Mouse (Mus musculus): ENCODE data around the gene Ak5. TPM values are rescaled to one million over a fixed set of nuclear protein-coding genes. Genes with fewer than 3 reads are reported as not detected.

Ak5 gene
- polyA plus RNA-seq, 2 experiments: 0.94 to 2.2 TPM

- ATAC-seq (ENCODE audit: low FRiP score, low read depth): no peak
- peaks cover 36% of the 10 kb centered on the region for H3K36me3 ChIP-seq (ENCODE audit: control insufficient read depth, insufficient read depth, low read length)
- DNase-seq (ENCODE audit: low spot score): no peak
- no peak for TF ChIP-seq POLR2A (IDR thresholded peaks at IDR 0.05; ENCODE audit: borderline replicate concordance, extremely low read depth, insufficient read depth, insufficient read length)
- H3K4me1 ChIP-seq (ENCODE audit: control insufficient read depth, insufficient read depth, low read length): no peaks in the 10 kb centered on the region
- WGBS: 93% methylated on average over 8 of the region's 8 CpGs
- no peak overlapping the region for H3K4me2 ChIP-seq (replicated peaks; ENCODE audit: low read depth, low read length, severe bottlenecking)
- H3K4me3 ChIP-seq (replicated peaks; ENCODE audit: low read length): no peak overlapping the region
- H3K27me3 ChIP-seq (ENCODE audit: control insufficient read depth, insufficient read depth, low read length): no peaks in the 10 kb centered on the region
- H3K9me3 ChIP-seq (ENCODE audit: control insufficient read depth, low read length): no peaks in the 10 kb centered on the region
- H3K9ac ChIP-seq (ENCODE audit: low read depth, low read length, severe bottlenecking): no peak overlapping the region
- no peak overlapping the region for H3K27ac ChIP-seq (replicated peaks; ENCODE audit: low read depth, low read length)
Observed at GRCm38 (mm10) chr3:152428925-152429324, 239.2 kb downstream of the Ak5 start.

Other genes starting within 250 kb of the Ak5 start
- gene Pigk, start 45.7 kb upstream of the Ak5 start, polyA plus RNA-seq (2012; rRNA removed): 17.3 and 20.4 TPM in 2 replicates
- 53.1 and 61.7 TPM in 2 replicates for gene Pigk, start 45.7 kb upstream of the Ak5 start, polyA plus RNA-seq (2014; fragmentation: Nextera tagmentation; extraction: Ambion mirVana)

Measured in limb, embryonic 14.5 days (tissue).